Mouse (Mus musculus) small intestine, adult 2 months (tissue): Measurements from ENCODE around the gene Tead1. TPM values are rescaled to one million over a fixed set of nuclear protein-coding genes. Genes with fewer than 3 reads are reported as not detected.

ENCODE experiments used
- H3K27ac ChIP-seq: fragments of 200-500 bp; 2 replicates; pipeline ENCODE4 v1.5.1; 2012; ENCODE audit warnings: low read depth, low read length, control low read depth, inconsistent platforms; ENCODE audit not compliant: insufficient read depth
- H3K27me3 ChIP-seq: fragments of 200-500 bp; 2 replicates; pipeline ENCODE4 v1.6.1; 2012; ENCODE audit warnings: mild to moderate bottlenecking, moderate library complexity, low read length, inconsistent platforms; ENCODE audit not compliant: control insufficient read depth, insufficient read depth
- H3K36me3 ChIP-seq: fragments of 200-500 bp; 2 replicates; pipeline ENCODE4 v1.6.1; 2012; ENCODE audit warnings: mild to moderate bottlenecking, low read length, control low read depth, inconsistent platforms; ENCODE audit not compliant: control insufficient read depth, insufficient read depth
- H3K4me1 ChIP-seq: fragments of 200-500 bp; 2 replicates; pipeline ENCODE4 v1.6.1; 2012; ENCODE audit warnings: low read length, inconsistent platforms, mixed read lengths; ENCODE audit not compliant: control insufficient read depth, insufficient read depth, insufficient read length
- H3K4me3 ChIP-seq: fragments of 200-500 bp; 2 replicates; pipeline ENCODE4 v1.5.1; 2012; ENCODE audit warnings: low read depth, mild to moderate bottlenecking, control low read depth, inconsistent platforms, low read length, moderate library complexity
- CTCF ChIP-seq: fragments of 200-500 bp; IDR thresholded peaks from 2 replicates; pipeline ENCODE4 v1.5.1; 2012; ENCODE audit warnings: low read depth, mild to moderate bottlenecking, control low read depth, inconsistent platforms, low read length, moderate library complexity, mixed read lengths; ENCODE audit not compliant: insufficient replicate concordance, insufficient read length; ENCODE audit errors: extremely low read depth
- POLR2A ChIP-seq: fragments of 200-500 bp; IDR thresholded peaks from 2 replicates; pipeline ENCODE4 v1.6.1; 2012; ENCODE audit warnings: low read depth, mild to moderate bottlenecking, control low read depth, inconsistent platforms, low read length, moderate library complexity
- whole genome bisulfite sequencing: fragments of 180-500 bp; shearing (Covaris S2); methylation state at CpG from one replicate; pipeline ENCODE4 v1.1.7; 2018; 5-methylcytosine and 5-hydroxymethylcytosine counted together
- polyA plus RNA-seq: library from polyadenylated mRNA; depleted of rRNA; stranded (reverse); fragments of >200 nt; gene quantifications from 2 replicates; pipeline ENCODE4 v1.2.3, GENCODE M21; 2012

Gene Tead1
- polyA plus RNA-seq, 1 experiment: 3.7 TPM

DNA sequence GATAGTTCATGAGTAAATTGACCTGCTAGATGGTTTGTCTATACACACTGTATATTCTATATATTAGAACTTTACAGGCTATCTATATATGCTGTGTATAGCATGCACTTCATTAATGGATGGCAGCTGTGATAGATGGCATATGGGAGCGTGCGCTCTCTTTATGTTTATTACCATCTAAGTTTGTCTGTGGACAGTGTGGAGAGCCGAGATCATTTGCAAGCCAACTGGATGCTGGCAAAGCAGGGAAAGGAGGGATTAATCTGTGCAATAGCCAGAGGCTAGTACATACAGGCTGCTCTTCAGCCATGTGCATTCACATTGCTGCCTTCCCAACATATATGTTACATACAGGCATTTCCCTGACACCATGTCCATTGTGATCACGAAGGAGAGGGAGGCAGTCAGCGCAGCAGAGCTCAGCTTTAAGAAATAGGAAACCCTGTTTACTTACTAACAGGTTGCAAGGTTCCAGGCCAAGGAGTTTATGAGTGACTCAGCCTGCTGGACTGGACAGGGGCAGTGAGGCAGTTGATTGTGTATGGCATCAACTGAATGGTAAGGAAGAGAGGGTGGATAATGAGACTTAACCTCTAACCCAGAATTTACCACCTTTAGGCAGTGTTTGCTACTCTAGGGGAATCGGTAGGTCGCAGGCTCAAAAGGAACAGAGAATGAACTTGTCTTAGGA, 173.2 kb downstream of the Tead1 start:
- H3K27ac ChIP-seq: no peak overlapping the region
- no peaks in the 10 kb centered on the region for H3K36me3 ChIP-seq
- H3K4me1 ChIP-seq: peaks cover 5% of the 10 kb centered on the region; the same call in 1 of the 2 replicates
- no peaks in the 10 kb centered on the region for H3K27me3 ChIP-seq
- TF ChIP-seq CTCF (no peak), POLR2A (no peak)
- WGBS: 76% methylated on average over 7 of the region's 7 CpGs
- no peak overlapping the region for H3K4me3 ChIP-seq

DNA sequence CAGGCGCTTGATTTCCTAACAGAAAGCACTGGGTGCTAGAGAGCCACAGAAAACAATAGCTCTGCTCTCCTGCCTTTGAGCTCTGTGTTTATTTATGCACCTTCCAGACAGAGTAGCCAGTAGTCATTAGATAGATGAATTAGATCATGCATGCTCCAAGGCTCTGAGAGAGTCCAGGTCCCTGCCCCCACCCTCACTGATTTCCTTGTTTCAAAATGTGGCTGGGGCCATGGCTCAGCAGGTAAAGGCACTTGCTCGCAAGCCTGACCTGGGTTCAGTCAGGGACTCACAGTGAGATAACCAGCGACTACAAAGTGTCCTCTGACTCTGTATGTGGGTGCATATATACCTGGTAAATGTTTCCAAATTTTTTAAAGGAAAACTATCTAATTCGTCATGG, 174.7 kb downstream of the Tead1 start:
- WGBS: 43% methylated on average over 4 of the region's 4 CpGs
- H3K4me1 ChIP-seq: peaks cover 5% of the 10 kb centered on the region; the same call in 1 of the 2 replicates
- H3K36me3 ChIP-seq: no peaks in the 10 kb centered on the region
- no peaks in the 10 kb centered on the region for H3K27me3 ChIP-seq
- no peak overlapping the region for H3K4me3 ChIP-seq
- no peak overlapping the region for H3K27ac ChIP-seq
- TF ChIP-seq CTCF (no peak), POLR2A (no peak)

DNA sequence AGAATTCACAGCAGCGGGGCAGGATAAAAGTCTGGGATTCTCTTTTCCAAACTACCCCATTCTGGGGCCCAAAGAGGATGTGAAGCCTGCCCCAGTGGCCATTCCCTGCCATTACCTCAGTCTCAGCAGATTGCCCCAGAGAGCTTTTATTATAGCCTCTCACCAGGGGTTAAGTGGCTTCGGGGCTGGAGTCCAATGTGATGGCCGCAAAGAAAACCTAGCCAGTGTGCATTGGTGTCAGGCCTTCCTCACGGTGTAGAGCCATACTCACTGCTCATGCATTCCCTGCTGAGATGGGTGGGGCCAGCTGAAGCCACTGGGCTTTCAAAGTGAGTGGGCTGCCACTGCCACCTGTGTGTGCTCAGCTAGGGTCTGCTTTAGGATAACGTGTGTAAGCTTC, 175.4 kb downstream of the Tead1 start:
- Histone ChIP-seq H3K27me3 (no peaks in the 10 kb centered on the region), H3K27ac (no peak overlapping the region), H3K36me3 (no peaks in the 10 kb centered on the region), H3K4me3 (no peak overlapping the region), H3K4me1 (peaks cover 5% of the 10 kb centered on the region; the same call in 1 of the 2 replicates)
- TF ChIP-seq CTCF (peak; percentile 17; the same call in 1 of the 2 replicates), POLR2A (no peak)
- 42% methylated on average over 5 of the region's 5 CpGs for WGBS

DNA sequence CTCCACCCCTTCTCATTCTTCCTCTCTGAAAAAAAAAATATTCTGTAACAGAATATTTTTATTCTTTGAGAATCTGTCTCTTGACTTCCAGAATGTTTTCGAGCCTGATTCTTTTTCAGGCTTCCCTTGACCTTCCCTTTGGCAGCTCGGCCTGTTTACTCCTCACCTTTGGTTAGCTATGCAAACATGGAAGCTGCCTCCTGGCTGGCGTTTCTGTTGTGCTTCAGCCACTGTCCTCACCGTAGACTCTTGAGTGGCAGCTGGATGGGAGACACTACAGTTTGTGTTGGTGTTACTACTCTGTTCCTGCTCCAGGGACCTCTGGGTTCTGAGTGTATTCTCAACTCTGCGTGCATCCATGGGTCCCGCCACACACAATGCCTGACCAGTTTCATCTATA, 176.3 kb downstream of the Tead1 start:
- TF ChIP-seq CTCF: no peak
- no peak for TF ChIP-seq POLR2A
- peaks cover 5% of the 10 kb centered on the region; the same call in 1 of the 2 replicates for H3K4me1 ChIP-seq
- WGBS: 60% methylated on average over 6 of the region's 6 CpGs
- peak overlapping the region; percentile 22; the same call in 1 of the 2 replicates for H3K27ac ChIP-seq
- no peak overlapping the region for H3K4me3 ChIP-seq
- no peaks in the 10 kb centered on the region for H3K36me3 ChIP-seq
- no peaks in the 10 kb centered on the region for H3K27me3 ChIP-seq

DNA sequence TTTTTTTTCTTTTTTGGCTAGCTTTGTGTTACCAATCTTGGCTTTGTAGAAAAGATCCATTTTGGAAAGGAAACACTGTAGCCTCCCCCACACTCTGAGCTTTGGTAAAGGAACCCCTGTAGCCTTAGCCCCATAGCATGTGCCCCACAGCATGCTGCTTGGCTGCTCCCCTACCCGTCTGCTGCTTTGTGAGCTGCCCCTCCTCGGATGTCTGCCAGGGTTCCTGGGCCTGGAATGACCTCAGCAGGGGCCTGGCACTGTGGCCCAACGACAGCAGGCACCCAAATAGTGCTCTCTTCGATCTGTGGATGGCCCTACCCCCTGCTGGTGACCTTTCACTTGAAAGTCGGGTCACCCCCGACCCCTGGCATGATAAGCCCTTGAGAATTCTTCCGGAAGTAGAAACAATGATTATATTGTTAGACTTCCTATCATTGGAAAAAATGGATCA, 177.0 kb downstream of the Tead1 start:
- Histone ChIP-seq H3K36me3 (no peaks in the 10 kb centered on the region), H3K4me1 (peaks cover 5% of the 10 kb centered on the region; the same call in 1 of the 2 replicates), H3K27me3 (no peaks in the 10 kb centered on the region), H3K27ac (no peak overlapping the region), H3K4me3 (no peak overlapping the region)
- WGBS: 30% methylated on average over 7 of the region's 7 CpGs
- TF ChIP-seq CTCF (no peak), POLR2A (no peak)

DNA sequence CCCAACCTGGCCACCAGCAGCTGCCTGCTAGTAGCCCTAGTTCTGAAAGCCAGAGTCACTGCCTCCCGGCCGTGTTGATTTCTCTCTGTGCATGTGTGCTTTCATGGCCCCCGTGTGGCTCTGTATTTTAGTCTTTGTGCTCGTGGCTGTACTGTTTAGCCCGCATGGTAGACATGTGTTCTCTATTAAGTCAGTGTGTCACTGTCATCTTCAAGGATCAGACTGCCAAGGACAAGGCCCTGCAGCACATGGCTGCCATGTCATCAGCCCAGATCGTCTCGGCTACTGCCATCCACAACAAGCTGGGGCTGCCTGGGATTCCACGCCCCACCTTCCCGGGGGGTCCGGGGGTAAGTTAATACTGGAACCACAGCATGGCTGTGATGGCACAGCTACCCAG, 177.5 kb downstream of the Tead1 start:
- H3K4me3 ChIP-seq: no peak overlapping the region
- WGBS: 80% methylated on average over 10 of the region's 10 CpGs
- H3K27ac ChIP-seq: no peak overlapping the region
- no peaks in the 10 kb centered on the region for H3K27me3 ChIP-seq
- no peak for TF ChIP-seq POLR2A
- no peak for TF ChIP-seq CTCF
- H3K36me3 ChIP-seq: no peaks in the 10 kb centered on the region
- H3K4me1 ChIP-seq: peaks cover 5% of the 10 kb centered on the region; the same call in 1 of the 2 replicates

DNA sequence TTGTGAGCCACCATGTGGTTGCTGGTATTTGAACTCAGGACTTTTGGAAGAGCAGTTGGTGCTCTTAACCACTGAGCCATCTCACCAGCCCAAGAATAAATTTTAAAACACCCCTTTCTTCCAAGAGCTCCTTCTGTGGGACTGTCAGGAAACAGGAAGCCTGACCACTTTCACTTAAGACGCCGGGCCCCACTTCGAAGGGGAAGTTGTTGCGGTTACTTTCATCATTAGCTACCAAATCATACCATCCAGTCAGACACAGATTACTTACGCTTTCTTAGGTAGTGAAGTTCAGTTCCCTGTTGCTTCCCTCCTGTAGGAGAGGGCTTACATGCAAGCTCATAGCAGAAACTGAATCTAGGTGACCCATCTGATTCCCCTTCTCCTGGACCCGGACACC, 180.8 kb downstream of the Tead1 start:
- no peak for TF ChIP-seq POLR2A
- no peak for TF ChIP-seq CTCF
- Histone ChIP-seq H3K4me1 (peaks cover 3% of the 10 kb centered on the region; the same call in 1 of the 2 replicates), H3K27ac (no peak overlapping the region), H3K36me3 (peaks cover 5% of the 10 kb centered on the region; the same call in 1 of the 2 replicates), H3K4me3 (no peak overlapping the region), H3K27me3 (no peaks in the 10 kb centered on the region)
- WGBS: 80% methylated on average over 6 of the region's 6 CpGs
